Mouse (Mus musculus) myocyte (in vitro differentiated cells): ENCODE results near the gene Acer1. TPM values are rescaled to one million over a fixed set of nuclear protein-coding genes. Genes with fewer than 3 reads are reported as not detected.
A peak's percentile ranks its signal among the peaks of the same experiment; 100 is the strongest.

ENCODE experiments used
- H3K27me3 ChIP-seq: one replicate; pipeline ENCODE4 v1.6.1; 2011; ENCODE audit not compliant: control insufficient read depth, insufficient read depth, insufficient read length
- H3K36me3 ChIP-seq: one replicate; pipeline ENCODE4 v1.6.1; 2011; ENCODE audit not compliant: control insufficient read depth, insufficient read depth
- H3K4me2 ChIP-seq: one replicate; pipeline ENCODE4 v1.6.1; 2011; ENCODE audit warnings: low read depth, control low read depth
- H3K4me3 ChIP-seq: one replicate; pipeline ENCODE4 v1.5.1; 2011; ENCODE audit warnings: mild to moderate bottlenecking, control low read depth, moderate library complexity
- H3K79me2 ChIP-seq: one replicate; pipeline ENCODE4 v1.6.1; 2011; ENCODE audit not compliant: control insufficient read depth, insufficient read depth
- H3ac ChIP-seq: one replicate; pipeline ENCODE4 v1.6.1; 2011; ENCODE audit not compliant: control insufficient read depth, insufficient read length
- CEBPB ChIP-seq: IDR thresholded peaks from 2 replicates; pipeline ENCODE4 v1.6.1; 2011; ENCODE audit warnings: mild to moderate bottlenecking, moderate library complexity; ENCODE audit not compliant: poor library complexity, insufficient read depth, severe bottlenecking
- E2F4 ChIP-seq: IDR thresholded peaks from one replicate; pipeline ENCODE4 v1.6.1; 2011; ENCODE audit warnings: mild to moderate bottlenecking, control low read depth, moderate library complexity; ENCODE audit not compliant: insufficient read depth
- MAX ChIP-seq: IDR thresholded peaks from one replicate; pipeline ENCODE4 v1.6.1; 2011; ENCODE audit warnings: low read depth, mild to moderate bottlenecking, control low read depth
- MYOD1 ChIP-seq, 3 experiments: IDR thresholded peaks; one replicate each; pipeline ENCODE4 v1.6.1; 2011; ENCODE audit warnings: control low read depth in 2 of 3, low read depth in 2 of 3, mild to moderate bottlenecking in 2 of 3, moderate library complexity in 1 of 3; ENCODE audit not compliant: insufficient read length in 2 of 3, control insufficient read depth in 1 of 3
- MYOG ChIP-seq, 3 experiments: IDR thresholded peaks; one replicate each; pipeline ENCODE4 v1.6.1; 2011; ENCODE audit warnings: control low read depth in 2 of 3, low read depth in 2 of 3, mild to moderate bottlenecking in 2 of 3; ENCODE audit not compliant: insufficient read length in 2 of 3, control insufficient read depth in 1 of 3, insufficient read depth in 1 of 3
- POLR2A ChIP-seq: IDR thresholded peaks from one replicate; pipeline ENCODE4 v1.6.1; 2011; ENCODE audit warnings: low read depth, mild to moderate bottlenecking, control low read depth, moderate library complexity; ENCODE audit not compliant: insufficient read length
- POLR2AphosphoS2 ChIP-seq: IDR thresholded peaks from one replicate; pipeline ENCODE4 v1.6.1; 2011; ENCODE audit warnings: low read depth, control low read depth; ENCODE audit not compliant: insufficient read length
- REST ChIP-seq: IDR thresholded peaks from one replicate; pipeline ENCODE4 v1.6.1; 2011; ENCODE audit warnings: mild to moderate bottlenecking, control low read depth, moderate library complexity; ENCODE audit not compliant: insufficient read depth, insufficient read length
- SRF ChIP-seq: IDR thresholded peaks from one replicate; pipeline ENCODE4 v1.6.1; 2011; ENCODE audit warnings: low read depth; ENCODE audit not compliant: control insufficient read depth, insufficient read length
- TCF12 ChIP-seq: IDR thresholded peaks from one replicate; pipeline ENCODE4 v1.6.1; 2011; ENCODE audit warnings: mild to moderate bottlenecking, control low read depth; ENCODE audit not compliant: poor library complexity, insufficient read depth, severe bottlenecking
- TCF3 ChIP-seq: IDR thresholded peaks from one replicate; pipeline ENCODE4 v1.6.1; 2011; ENCODE audit warnings: low read depth, control low read depth; ENCODE audit not compliant: insufficient read length
- USF1 ChIP-seq: IDR thresholded peaks from one replicate; pipeline ENCODE4 v1.6.1; 2011; ENCODE audit warnings: low read depth, mild to moderate bottlenecking, control low read depth, moderate library complexity
- polyA plus RNA-seq: library from polyadenylated mRNA; unstranded; fragments of >200 nt; fragmentation: generic; extraction: Trizol; gene quantifications from one replicate; pipeline ENCODE4 v1.2.1, GENCODE M21; 2012; ENCODE audit warnings: missing spikeins

Acer1 gene
- polyA plus RNA-seq, 1 experiment = not detected

GRCm38 (mm10) chr17:56996506-56996905 is 14.6 kb upstream of the Acer1 start:
- Histone ChIP-seq H3K4me2 (no peak overlapping the region), H3ac (no peak overlapping the region), H3K27me3 (no peaks in the 10 kb centered on the region), H3K36me3 (peaks cover 8% of the 10 kb centered on the region), H3K4me3 (peak overlapping the region; percentile 36), H3K79me2 (peaks cover 5% of the 10 kb centered on the region)
- no peak for TF ChIP-seq SRF

- peaks cover 18% of the 10 kb centered on the region for H3K79me2 ChIP-seq
- peaks cover 8% of the 10 kb centered on the region for H3K36me3 ChIP-seq
- H3K4me3 ChIP-seq = no peak overlapping the region
Observed at GRCm38 (mm10) chr17:56995046-56995445, 13.1 kb upstream of the Acer1 start.

GRCm38 (mm10) chr17:56990966-56991365 is 9.0 kb upstream of the Acer1 start:
- H3K4me3 ChIP-seq = peak overlapping the region; percentile 96
- H3K36me3 ChIP-seq = peaks cover 8% of the 10 kb centered on the region
- H3K27me3 ChIP-seq = no peaks in the 10 kb centered on the region
- no peak for TF ChIP-seq POLR2AphosphoS2
- no peak for TF ChIP-seq CEBPB
- no peak for TF ChIP-seq TCF12
- no peak for TF ChIP-seq SRF
- no peak for TF ChIP-seq TCF3
- no peak for TF ChIP-seq REST
- H3ac ChIP-seq = peak overlapping the region; percentile 89
- H3K79me2 ChIP-seq = peaks cover 18% of the 10 kb centered on the region
- H3K4me2 ChIP-seq = peak overlapping the region; percentile 81

More at GRCm38 (mm10) chr17:56995046-56995445, 13.1 kb upstream of the Acer1 start:
- Histone ChIP-seq H3ac (no peak overlapping the region), H3K27me3 (no peaks in the 10 kb centered on the region), H3K4me2 (no peak overlapping the region)
- no peak for TF ChIP-seq TCF12
- no peak for TF ChIP-seq REST
- no peak for TF ChIP-seq MAX
- no peak for TF ChIP-seq CEBPB
- no peak for TF ChIP-seq MYOG (IDR thresholded peaks at IDR 0.05; ENCODE audit: control insufficient read depth in 1 of 3, insufficient read depth in 1 of 3, insufficient read length in 2 of 3, low read depth in 2 of 3)

- Histone ChIP-seq H3K36me3 (peaks cover 8% of the 10 kb centered on the region), H3K79me2 (peaks cover 18% of the 10 kb centered on the region), H3K4me2 (peak within 1 kb of the TSS; percentile 99), H3K27me3 (no peaks in the 10 kb centered on the region), H3ac (peak within 1 kb of the TSS; percentile 89), H3K4me3 (peak within 1 kb of the TSS; percentile 96)
- TF ChIP-seq MYOG (IDR thresholded peaks at IDR 0.05; ENCODE audit: control insufficient read depth in 1 of 3, insufficient read depth in 1 of 3, insufficient read length in 2 of 3, low read depth in 2 of 3) (no peak), TCF3 (no peak), E2F4 (no peak), SRF (peak; percentile 3), POLR2A (peak; percentile 99), CEBPB (no peak), USF1 (peak; percentile 67), MYOD1 (IDR thresholded peaks at IDR 0.05; ENCODE audit: control insufficient read depth in 1 of 3, insufficient read length in 2 of 3, low read depth in 2 of 3) (no peak), REST (peak; percentile 11), TCF12 (no peak), MAX (no peak), POLR2AphosphoS2 (peak; percentile 99)
Observed at GRCm38 (mm10) chr17:56990115-56990746, 8.3 kb upstream of the Acer1 start, which contains the start of gene Clpp. Gene Clpp (plus strand): TSS chr17:56990305.

- peak overlapping the region; percentile 89 for H3ac ChIP-seq
- TF ChIP-seq USF1 = peak; percentile 79
- peak; percentile 85 for TF ChIP-seq MAX
- TF ChIP-seq POLR2AphosphoS2 = no peak
- no peak for TF ChIP-seq E2F4
- H3K27me3 ChIP-seq = no peaks in the 10 kb centered on the region
- H3K79me2 ChIP-seq = peaks cover 18% of the 10 kb centered on the region
- H3K4me3 ChIP-seq = peak overlapping the region; percentile 96
- peaks cover 8% of the 10 kb centered on the region for H3K36me3 ChIP-seq
- peak overlapping the region; percentile 99 for H3K4me2 ChIP-seq
Observed at GRCm38 (mm10) chr17:56989467-56990114, 7.7 kb upstream of the Acer1 start.
